In the genomic region with DNA sequence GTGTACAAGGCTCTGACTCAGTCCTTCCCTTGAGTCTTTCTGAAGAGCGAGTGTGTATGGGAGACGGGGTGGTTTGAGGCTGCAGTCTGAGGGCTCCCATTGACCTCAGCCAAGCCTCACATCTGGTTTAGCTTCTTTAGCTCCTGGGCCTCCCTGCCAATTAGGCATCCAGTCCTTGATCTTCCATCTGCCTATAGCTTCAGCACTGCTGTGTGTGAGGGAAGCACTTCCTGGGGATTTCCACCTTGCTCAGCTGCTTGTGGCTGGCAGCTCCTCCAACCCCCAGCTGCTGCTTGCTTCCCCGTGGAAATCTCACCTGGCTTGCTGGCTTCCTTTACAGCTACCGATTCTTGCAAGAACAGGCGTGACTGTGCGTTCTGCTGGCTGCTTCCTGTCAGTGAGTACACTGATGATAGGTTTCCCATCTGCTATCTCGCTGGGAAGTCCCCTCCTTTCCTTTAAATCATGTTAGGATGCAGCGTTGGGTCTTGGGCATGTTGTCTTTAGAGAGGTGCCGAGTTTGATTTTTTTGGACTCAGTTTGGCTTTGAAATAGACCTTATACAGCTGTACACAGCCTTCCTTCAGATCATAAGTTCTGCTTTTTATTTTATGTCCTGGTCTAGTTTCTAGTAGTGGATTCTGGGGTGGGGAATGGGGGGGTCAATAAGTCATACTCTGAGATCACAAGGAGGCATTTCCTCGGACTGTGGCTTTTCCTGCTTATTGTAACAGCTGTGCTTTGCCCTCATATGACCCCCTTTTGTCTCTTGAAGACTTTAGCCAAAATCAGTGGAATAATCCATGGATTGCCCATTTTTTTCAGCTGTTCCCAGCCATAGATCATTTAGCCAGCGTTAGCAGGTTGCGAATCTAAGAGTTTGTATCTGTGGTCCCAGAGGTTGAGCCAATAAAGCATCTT, we compare ENCODE assay signal across 8 mouse cellular contexts. TPM values are rescaled to one million over a fixed set of nuclear protein-coding genes. Genes with fewer than 3 reads are reported as not detected.
DNase-seq lines count a peak whose midpoint lies in the region; ATAC-seq lines count a peak whose summit lies in the region.

No protein-coding gene starts in this region.

- peak; percentile 39 for DNase-seq in adrenal gland, postnatal 10 days
- no peak for DNase-seq in adrenal gland, adult 2 months
- DNase-seq in CD4-positive helper T cell, adult 2 months (ENCODE audit: low read depth, low spot score): peak; percentile 10
- peak; percentile 26 for DNase-seq in gastrocnemius, postnatal 10 days
- DNase-seq in lung, postnatal 25 days (ENCODE audit: low spot score): peak; percentile 41
- no peak for DNase-seq in T-cell, adult 2 months (ENCODE audit: low spot score)
- no peak for DNase-seq in retina, embryonic 14.5 days (ENCODE audit: low spot score)

- ATAC-seq in inflammation-experienced regulatory T-cells, adult 6 months: peak; percentile 67

RNA-seq across cellular contexts. Expression of gene Plcb4, which starts 34.0 kb away (rescaled TPM):
- total RNA-seq in adrenal gland, postnatal 10 days (2021): 10 to 100 TPM; 39.1 to 51.1 TPM
- 10 to 100 TPM; 32.0 to 48.9 TPM for total RNA-seq in adrenal gland, adult 2 months (2021)
- 4.5 and 7.6 TPM in 2 replicates for polyA plus RNA-seq in adrenal gland, adult 2 months (2012; rRNA removed)
- total RNA-seq in gastrocnemius, postnatal 10 days (2021): 10 to 100 TPM; 32.8 to 39.9 TPM
- 10 to 100 TPM; 22.0 to 31.2 (median 26.3) TPM for polyA plus RNA-seq in inflammation-experienced regulatory T-cells, adult 6 months (2017; shearing (Covaris generic))

Comparison
In these comparisons a context has a peak if more than half of its experiments do, and no peak if none do; other contexts are left out.
1. DNase-seq: peak in adrenal gland, postnatal 10 days (single experiment), CD4-positive helper T cell, adult 2 months (single experiment), gastrocnemius, postnatal 10 days (single experiment) and lung, postnatal 25 days (single experiment); none in adrenal gland, adult 2 months (single experiment), T-cell, adult 2 months (single experiment) and retina, embryonic 14.5 days (single experiment).